ENCODE assay signal across 22 mouse cellular contexts in genomic region chr6:125429741-125430140, GRCm38 (mm10). TPM values are rescaled to one million over a fixed set of nuclear protein-coding genes. Genes with fewer than 3 reads are reported as not detected.
DNase-seq lines count a peak whose midpoint lies in the region; ATAC-seq and TF ChIP-seq lines count a peak whose summit lies in the region.
"Had no signal": no experiment of that assay in that cellular context is flagged by ENCODE, and none has a peak within 500 bp of the region (broad histone marks: within the 10 kb centered on the region; RNA-seq: fewer than 3 reads in every experiment).

No protein-coding gene starts in this region.

- no peaks in the 10 kb centered on the region for H3K9me3 ChIP-seq in E14TG2a.4 (ENCODE audit: low read length)
- no peaks in the 10 kb centered on the region for H3K9me3 ChIP-seq in lung, embryonic 14.5 days (ENCODE audit: low read depth, low read length)
- H3K9me3 ChIP-seq in forebrain, embryonic 16.5 days (ENCODE audit: control insufficient read depth, low read length): no peaks in the 10 kb centered on the region
- H3K9me3 ChIP-seq: embryonic facial prominence, embryonic 10.5 days; forebrain, embryonic 13.5 days; heart, embryonic 15.5 days; intestine, embryonic 15.5 days had no signal

- H3K27me3 ChIP-seq in E14TG2a.4 (ENCODE audit: insufficient read depth, low read length): no peaks in the 10 kb centered on the region
- H3K27me3 ChIP-seq in lung, embryonic 14.5 days (ENCODE audit: insufficient read depth, low read length): no peaks in the 10 kb centered on the region
- no peaks in the 10 kb centered on the region for H3K27me3 ChIP-seq in forebrain, embryonic 16.5 days (replicated peaks; ENCODE audit: control insufficient read depth, insufficient read depth, low read length)
- H3K27me3 ChIP-seq: forebrain, embryonic 13.5 days; intestine, embryonic 15.5 days had no signal

- no peaks in the 10 kb centered on the region for H3K36me3 ChIP-seq in E14TG2a.4 (ENCODE audit: insufficient read depth, low read length)
- H3K36me3 ChIP-seq in lung, embryonic 14.5 days (ENCODE audit: insufficient read depth): no peaks in the 10 kb centered on the region
- no peaks in the 10 kb centered on the region for H3K36me3 ChIP-seq in forebrain, embryonic 16.5 days (ENCODE audit: control insufficient read depth, insufficient read depth)
- H3K36me3 ChIP-seq: embryonic facial prominence, embryonic 10.5 days; G1E; heart, embryonic 15.5 days; intestine, embryonic 15.5 days had no signal

- WGBS in lung, embryonic 14.5 days: 46% methylated on average over 6 of the region's 6 CpGs
- WGBS in forebrain, embryonic 16.5 days: 86% methylated on average over 6 of the region's 6 CpGs

- ATAC-seq in lung, embryonic 14.5 days (ENCODE audit: insufficient read depth): no peak
- ATAC-seq in forebrain, embryonic 16.5 days: no peak
- ATAC-seq: forebrain, embryonic 13.5 days; intestine, embryonic 15.5 days had no signal

- peaks cover 84% of the 10 kb centered on the region for H3K4me1 ChIP-seq in E14TG2a.4 (replicated peaks; ENCODE audit: low read depth, low read length)
- 0 out of 2 replicates have a peak, but pooled peaks cover 4% of the 10 kb centered on the region for H3K4me1 ChIP-seq in lung, embryonic 14.5 days (ENCODE audit: insufficient read depth)
- H3K4me1 ChIP-seq in forebrain, embryonic 16.5 days (replicated peaks; ENCODE audit: control insufficient read depth, insufficient read depth, low read length): peaks cover 6% of the 10 kb centered on the region

- peak overlapping the region; percentile 66; the same call in 1 of the 2 replicates for H3K4me3 ChIP-seq in E14TG2a.4 (replicated peaks; ENCODE audit: low read length)
- H3K4me3 ChIP-seq in lung, embryonic 14.5 days (ENCODE audit: low read depth, low read length): no peak overlapping the region
- H3K4me3 ChIP-seq in forebrain, embryonic 16.5 days (replicated peaks; ENCODE audit: low read length): no peak overlapping the region
- H3K4me3 ChIP-seq: embryonic facial prominence, embryonic 10.5 days; forebrain, embryonic 13.5 days; heart, adult 2 months; heart, embryonic 15.5 days; intestine, embryonic 15.5 days had no signal

- peak; percentile 53 for DNase-seq in adrenal gland, postnatal 14 days
- no peak for DNase-seq in adrenal gland, postnatal 25 days
- DNase-seq in lung, embryonic 14.5 days: peak; percentile 49
- DNase-seq in lung, postnatal 25 days (ENCODE audit: low spot score): peak; percentile 65
- DNase-seq in cerebellum, postnatal 14 days: no peak
- DNase-seq in frontal cortex, adult 2 months (ENCODE audit: extremely low spot score in 1 of 2, low spot score in 1 of 2): no peak
- DNase-seq: adrenal gland, adult 2 months; cerebellum, adult 11-12 months; cerebellum, adult 9-11 months; gastrocnemius, postnatal 10 days; heart, adult 2 months; heart, postnatal 14 days had no signal

- H3K27ac ChIP-seq in lung, embryonic 14.5 days (ENCODE audit: low read depth): no peak overlapping the region
- H3K27ac ChIP-seq in forebrain, embryonic 16.5 days (ENCODE audit: low read length): no peak overlapping the region
- H3K27ac ChIP-seq: forebrain, embryonic 13.5 days; heart, adult 2 months; heart, embryonic 15.5 days; hindbrain, embryonic 14.5 days; intestine, embryonic 15.5 days had no signal

- H3K9ac ChIP-seq in lung, embryonic 14.5 days: no peak overlapping the region
- H3K9ac ChIP-seq in forebrain, embryonic 16.5 days (replicated peaks; ENCODE audit: low read depth, low read length): no peak overlapping the region
- H3K9ac ChIP-seq: forebrain, embryonic 13.5 days; heart, embryonic 15.5 days; hindbrain, embryonic 14.5 days; intestine, embryonic 15.5 days had no signal

- H3K4me2 ChIP-seq in lung, embryonic 14.5 days: no peak overlapping the region
- no peak overlapping the region for H3K4me2 ChIP-seq in forebrain, embryonic 16.5 days (ENCODE audit: low read length)
- H3K4me2 ChIP-seq: forebrain, embryonic 13.5 days; heart, embryonic 11.5 days; heart, embryonic 15.5 days; hindbrain, embryonic 14.5 days; intestine, embryonic 15.5 days had no signal

- no peak for TF ChIP-seq CTCF in E14TG2a.4 (conservative IDR thresholded peaks at IDR 0.05; ENCODE audit: low read length)
- no peak for TF ChIP-seq CTCF in lung, embryonic 14.5 days (IDR thresholded peaks at IDR 0.05; ENCODE audit: low read depth)

RNA-seq across cellular contexts. Expression of gene Plekhg6, which starts 49.1 kb away (rescaled TPM):
- total RNA-seq in adrenal gland, postnatal 14 days (2021): 0.38 and 0.52 TPM in 2 replicates
- 0.30 and 0.38 TPM in 2 replicates for total RNA-seq in adrenal gland, postnatal 25 days (2021)
- polyA plus RNA-seq in lung, embryonic 14.5 days (2014; fragmentation: Nextera tagmentation; extraction: Ambion mirVana): 0.22 and 0.51 TPM in 2 replicates
- 0.07 TPM in 1 of 2 replicates, not detected in the other for polyA plus RNA-seq in forebrain, embryonic 16.5 days (2015; fragmentation: Nextera tagmentation; extraction: Ambion mirVana)
- 0.04 and 0.13 TPM in 2 replicates for polyA plus RNA-seq in frontal cortex, adult 2 months (2012; rRNA removed)
- total RNA-seq: CH12.LX; G1E; heart, postnatal 14 days had no signal
- polyA plus RNA-seq: G1E; heart, embryonic 11.5 days had no signal

Comparison
In these comparisons a context has a peak if more than half of its experiments do, and no peak if none do; other contexts are left out.
1. DNase-seq: peak in adrenal gland, postnatal 14 days (single experiment), lung, embryonic 14.5 days (single experiment) and lung, postnatal 25 days (single experiment); none in adrenal gland, postnatal 25 days (single experiment), cerebellum, postnatal 14 days (0 of 2) and frontal cortex, adult 2 months (0 of 2).